Mouse (Mus musculus) layer of hippocampus, adult 8-10 months (tissue): ENCODE measurements around the gene Retreg2. TPM values are rescaled to one million over a fixed set of nuclear protein-coding genes. Genes with fewer than 3 reads are reported as not detected.

Source experiments
- DNase-seq, 2 experiments: peaks; one replicate each; pipeline ENCODE4 v3.0.0; 2022; ENCODE audit warnings: low spot score in 2 of 2
- total RNA-seq, 4 experiments: library from RNA; stranded (reverse); gene quantifications; 2 replicates each; pipeline ENCODE4 v1.2.4; 2022

Retreg2 gene
- total RNA-seq, 4 experiments from 2014 or later, result 167 to 182 (median 171) TPM

- DNase-seq, result no peak
Measured at GRCm38 (mm10) chr1:75168093-75168471, 25.5 kb downstream of the Retreg2 start.

GRCm38 (mm10) chr1:75168472-75169464 is 26.2 kb downstream of the Retreg2 start, which contains the start of gene Zfand2b:
Zfand2b (plus strand) TSS chr1:75168646.
- peak; percentile 92 for DNase-seq

- DNase-seq, result peak in 1 of 2 experiments; percentile 53
Measured at GRCm38 (mm10) chr1:75179334-75180104, 36.9 kb downstream of the Retreg2 start.

GRCm38 (mm10) chr1:75180105-75180590 is 37.6 kb downstream of the Retreg2 start, which contains the start of gene Abcb6:
Abcb6 (minus strand) TSS chr1:75180392.
- peak; percentile 92 to 95 for DNase-seq

- no peak for DNase-seq
Measured at GRCm38 (mm10) chr1:75180741-75181140, 38.2 kb downstream of the Retreg2 start.

GRCm38 (mm10) chr1:75181377-75181870 is 38.8 kb downstream of the Retreg2 start:
- no peak for DNase-seq

GRCm38 (mm10) chr1:75182160-75182559 is 39.6 kb downstream of the Retreg2 start:
- no peak for DNase-seq

GRCm38 (mm10) chr1:75185495-75185894 is 42.9 kb downstream of the Retreg2 start:
- DNase-seq, result no peak

GRCm38 (mm10) chr1:75187126-75187525 is 44.5 kb downstream of the Retreg2 start:
- no peak for DNase-seq

- DNase-seq, result no peak
Measured at GRCm38 (mm10) chr1:75187914-75188483, 45.4 kb downstream of the Retreg2 start.

- no peak for DNase-seq
Measured at GRCm38 (mm10) chr1:75190577-75190976, 48.0 kb downstream of the Retreg2 start.

GRCm38 (mm10) chr1:75191258-75191621 is 48.7 kb downstream of the Retreg2 start:
- DNase-seq, result peak in 1 of 2 experiments; percentile 15

- peak; percentile 96 to 99 for DNase-seq
Measured at GRCm38 (mm10) chr1:75191622-75192402, 49.2 kb downstream of the Retreg2 start, which contains the start of the genes Ankzf1 and Atg9a. Ankzf1 (plus strand) TSS chr1:75192151. Atg9a (minus strand) TSS chr1:75192196.

- peak in 1 of 2 experiments; percentile 16 for DNase-seq
Measured at GRCm38 (mm10) chr1:75192452-75192851, 49.9 kb downstream of the Retreg2 start.

Other genes with a start within 250 kb of the Retreg2 start
- gene Cryba2, start 249.6 kb upstream of the Retreg2 start, total RNA-seq, result under 1 TPM in 2 of 4 experiments, not detected in 2; 0.74 to 0.82 TPM
- 1 to 10 TPM; 3.3 to 4.6 (median 3.6) TPM for gene Cfap65, start 207.2 kb upstream of the Retreg2 start, total RNA-seq
- gene Ihh, start 191.1 kb upstream of the Retreg2 start, total RNA-seq, result under 1 TPM in 3 of 4 experiments, not detected in 1; 0.20 to 0.37 (median 0.32) TPM
- gene Nhej1, start 17.6 kb upstream of the Retreg2 start, total RNA-seq, result 1 to 10 TPM; 1.7 to 2.7 (median 2.1) TPM
- under 1 TPM in 3 of 4 experiments, not detected in 1; 0.22 to 0.45 (median 0.35) TPM for gene Slc23a3, start 8.9 kb upstream of the Retreg2 start, total RNA-seq
- 10 to 100 TPM; 33.6 to 36.1 (median 35.3) TPM for gene Cnppd1, start 67 bp upstream of the Retreg2 start, total RNA-seq
- 10 to 100 TPM; 26.5 to 37.4 (median 32.4) TPM for gene Zfand2b, start 25.9 kb downstream of the Retreg2 start, total RNA-seq
- gene Abcb6, start 37.6 kb downstream of the Retreg2 start, total RNA-seq, result 10 to 100 TPM; 23.6 to 32.0 (median 26.2) TPM
- gene Ankzf1, start 49.4 kb downstream of the Retreg2 start, total RNA-seq, result 10 to 100 TPM; 25.5 to 38.5 (median 31.3) TPM
- gene Atg9a, start 49.4 kb downstream of the Retreg2 start, total RNA-seq, result 100 to 1,000 TPM in 2 of 4 experiments, 10 to 100 TPM in 2; 97.6 to 119 (median 105) TPM
- gene Glb1l, start 68.0 kb downstream of the Retreg2 start, total RNA-seq, result 10 to 100 TPM; 14.1 to 22.4 (median 18.5) TPM
- gene Stk16, start 68.1 kb downstream of the Retreg2 start, total RNA-seq, result 10 to 100 TPM; 78.7 to 88.5 (median 84.5) TPM
- gene Tuba4a, start 77.1 kb downstream of the Retreg2 start, total RNA-seq, result 100 to 1,000 TPM; 488 to 539 (median 494) TPM
- not detected for gene A630095N17Rik, start 89.3 kb downstream of the Retreg2 start, total RNA-seq
- gene Dnajb2, start 93.6 kb downstream of the Retreg2 start, total RNA-seq, result 100 to 1,000 TPM in 1 of 4 experiments, 10 to 100 TPM in 3; 83.1 to 108 (median 93.1) TPM
- gene Ptprn, start 121.7 kb downstream of the Retreg2 start, total RNA-seq, result 100 to 1,000 TPM; 360 to 457 (median 395) TPM
- gene Resp18, start 135.6 kb downstream of the Retreg2 start, total RNA-seq, result 100 to 1,000 TPM; 102 to 169 (median 125) TPM
- gene Dnpep, start 175.2 kb downstream of the Retreg2 start, total RNA-seq, result 10 to 100 TPM; 41.2 to 49.8 (median 45.4) TPM
- 1 to 10 TPM in 3 of 4 experiments, under 1 TPM in 1; 0.60 to 1.9 (median 1.5) TPM for gene Des, start 217.6 kb downstream of the Retreg2 start, total RNA-seq
- 100 to 1,000 TPM; 168 to 185 (median 182) TPM for gene Speg, start 232.5 kb downstream of the Retreg2 start, total RNA-seq